Mouse (Mus musculus) CH12.LX (cell line): ENCODE measurements around the gene Olfr685. TPM values are rescaled to one million over a fixed set of nuclear protein-coding genes. Genes with fewer than 3 reads are reported as not detected.

Experiments used
- DNase-seq: peaks from one replicate; pipeline ENCODE4 v3.0.0-alpha.2; 2013; ENCODE audit errors: extremely low read depth
- H3K27ac ChIP-seq: 2 replicates; pipeline ENCODE4 v1.5.1; 2012; ENCODE audit warnings: low read depth, mild to moderate bottlenecking, control low read depth, moderate library complexity; ENCODE audit not compliant: insufficient read depth
- H3K27me3 ChIP-seq: replicated peaks from 2 replicates; pipeline ENCODE3; 2012; ENCODE audit warnings: inconsistent platforms
- H3K36me3 ChIP-seq, 2 experiments: replicated peaks in 1 of 2; 2 replicates each; pipeline versions ENCODE3 to v1.6.1; 2012; ENCODE audit warnings: inconsistent platforms in 1 of 2, low read length in 1 of 2, mild to moderate bottlenecking in 1 of 2, mixed read lengths in 1 of 2, moderate library complexity in 1 of 2; ENCODE audit not compliant: control insufficient read depth in 1 of 2, insufficient read depth in 1 of 2
- H3K4me1 ChIP-seq, 2 experiments: 2 replicates each; pipeline ENCODE4 v1.6.1; 2012; ENCODE audit warnings: inconsistent platforms in 1 of 2, moderate library complexity in 1 of 2; ENCODE audit not compliant: insufficient read depth in 2 of 2, control insufficient read depth in 1 of 2
- H3K4me2 ChIP-seq: 2 replicates; pipeline ENCODE4 v1.6.1; 2012; ENCODE audit warnings: low read depth, mild to moderate bottlenecking, control low read depth; ENCODE audit not compliant: poor library complexity, insufficient read depth, severe bottlenecking
- H3K4me3 ChIP-seq, 3 experiments: fragments of 150-350 bp in 1 of 3; sonication (generic) in 1 of 3; replicated peaks in 1 of 3; 2 replicates each; pipeline versions ENCODE3 to v1.5.1; 2011 to 2012; ENCODE audit warnings: low read depth in 2 of 3, low read length in 2 of 3, mild to moderate bottlenecking in 2 of 3, moderate library complexity in 2 of 3, control low read depth in 1 of 3, improper control_type of control experiment in 1 of 3, inconsistent platforms in 1 of 3, mixed read lengths in 1 of 3; ENCODE audit not compliant: poor library complexity in 1 of 3
- H3K79me2 ChIP-seq: replicated peaks from 2 replicates; pipeline ENCODE4 v1.6.1; 2012; ENCODE audit warnings: mild to moderate bottlenecking, moderate library complexity; ENCODE audit not compliant: control insufficient read depth, poor library complexity, insufficient read depth, severe bottlenecking; ENCODE audit errors: extremely low read depth
- H3K9ac ChIP-seq: 2 replicates; pipeline ENCODE4 v1.6.1; 2012; ENCODE audit warnings: low read depth, mild to moderate bottlenecking, control low read depth, moderate library complexity; ENCODE audit not compliant: insufficient read depth
- H3K9me3 ChIP-seq: replicated peaks from 2 replicates; pipeline ENCODE3; 2012; ENCODE audit warnings: low read length, inconsistent platforms, mixed read lengths
- BHLHE40 ChIP-seq: IDR thresholded peaks from 2 replicates; pipeline ENCODE4 v1.6.1; 2011; ENCODE audit warnings: mild to moderate bottlenecking, low read depth, low read length, improper control_type of control experiment
- CTCF ChIP-seq, 2 experiments: IDR thresholded peaks in 1 of 2; conservative IDR thresholded peaks in 1 of 2; 2 replicates each; pipeline ENCODE4 v1.5.1; 2011 to 2012; ENCODE audit warnings: low read depth in 2 of 2, low read length in 2 of 2, improper control_type of control experiment in 1 of 2, inconsistent platforms in 1 of 2, mild to moderate bottlenecking in 1 of 2, moderate library complexity in 1 of 2
- ELF1 ChIP-seq: IDR thresholded peaks from 2 replicates; pipeline ENCODE4 v1.6.1; 2014; ENCODE audit warnings: low read depth, mild to moderate bottlenecking, inconsistent platforms, low read length, improper control_type of control experiment
- GABPA ChIP-seq: IDR thresholded peaks from 2 replicates; pipeline ENCODE4 v1.6.1; 2012; ENCODE audit warnings: low read depth, low read length, improper control_type of control experiment, inconsistent platforms; ENCODE audit not compliant: insufficient replicate concordance
- HCFC1 ChIP-seq: IDR thresholded peaks from 2 replicates; pipeline ENCODE4 v1.6.1; 2012; ENCODE audit warnings: low read depth, mild to moderate bottlenecking, inconsistent platforms, low read length, improper control_type of control experiment
- JUND ChIP-seq: conservative IDR thresholded peaks from 2 replicates; pipeline ENCODE4 v1.6.1; 2011; ENCODE audit warnings: low read depth, low read length, improper control_type of control experiment
- MYC ChIP-seq: IDR thresholded peaks from 2 replicates; pipeline ENCODE4 v1.6.1; 2011; ENCODE audit warnings: low read depth, mild to moderate bottlenecking, improper control_type of control experiment, low read length
- NELFE ChIP-seq: IDR thresholded peaks from 2 replicates; pipeline ENCODE4 v1.6.1; 2011; ENCODE audit warnings: low read depth, low read length, improper control_type of control experiment
- PAX5 ChIP-seq: IDR thresholded peaks from 2 replicates; pipeline ENCODE4 v1.6.1; 2012; ENCODE audit warnings: low read length, inconsistent platforms, mixed read lengths
- POLR2A ChIP-seq: IDR thresholded peaks from 2 replicates; pipeline ENCODE4 v1.6.1; 2011; ENCODE audit warnings: low read depth, mild to moderate bottlenecking, improper control_type of control experiment, low read length
- POLR2AphosphoS2 ChIP-seq: IDR thresholded peaks from 2 replicates; pipeline ENCODE4 v1.6.1; 2011; ENCODE audit warnings: low read depth, low read length, improper control_type of control experiment
- RAD21 ChIP-seq: IDR thresholded peaks from 2 replicates; pipeline ENCODE4 v1.6.1; 2011; ENCODE audit warnings: low read depth, mild to moderate bottlenecking, low read length, improper control_type of control experiment, moderate library complexity
- SMC3 ChIP-seq: IDR thresholded peaks from 2 replicates; pipeline ENCODE4 v1.6.1; 2011; ENCODE audit warnings: low read depth, low read length, improper control_type of control experiment
- UBTF ChIP-seq: IDR thresholded peaks from 2 replicates; pipeline ENCODE4 v1.6.1; 2012; ENCODE audit warnings: low read depth, mild to moderate bottlenecking, inconsistent platforms, low read length, improper control_type of control experiment, moderate library complexity
- USF2 ChIP-seq: conservative IDR thresholded peaks from 2 replicates; pipeline ENCODE4 v1.6.1; 2011; ENCODE audit warnings: low read depth, low read length, improper control_type of control experiment
- ZC3H11A ChIP-seq: IDR thresholded peaks from 2 replicates; pipeline ENCODE4 v1.6.1; 2012; ENCODE audit warnings: low read depth, mild to moderate bottlenecking, inconsistent platforms, low read length, improper control_type of control experiment
- ZMIZ1 ChIP-seq: IDR thresholded peaks from 2 replicates; pipeline ENCODE4 v1.6.1; 2012; ENCODE audit warnings: low read depth, mild to moderate bottlenecking, inconsistent platforms, low read length, improper control_type of control experiment
- ZNF384 ChIP-seq: IDR thresholded peaks from 2 replicates; pipeline ENCODE4 v1.6.1; 2012; ENCODE audit warnings: low read depth, low read length, improper control_type of control experiment, inconsistent platforms
- dilution Hi-C: fragments of 300-500 bp; cut with MboI; formaldehyde crosslinking; loops from 2 replicates; pipeline ENCODE4 v1.14.3; 2020; ENCODE audit warnings: low sequenced_read_pairs; ENCODE audit not compliant: extremely low pct_unique_long_range_greater_than_20kb, extremely low pct_ligation_motif_present
- in situ Hi-C: fragments of 300-500 bp; cut with MboI; formaldehyde crosslinking; loops from 3 replicates; pipeline ENCODE4 v1.14.3; 2019; ENCODE audit warnings: low sequenced_read_pairs, low pct_ligation_motif_present, low pct_unique_long_range_greater_than_20kb, mixed read lengths
- polyA plus RNA-seq: library from polyadenylated mRNA; unstranded; fragments of >175 nt; gene quantifications from 2 replicates; pipeline ENCODE4 v1.2.1, GENCODE M21; 2012; ENCODE audit warnings: low read depth; ENCODE audit not compliant: insufficient read length
- total RNA-seq, 2 experiments: library from RNA; depleted of rRNA; stranded (reverse); fragments of 300-350 nt in 1 of 2; fragments of >200 nt in 1 of 2; gene quantifications; 2 replicates each; pipeline ENCODE4 v1.2.3; 2012 to 2014

Olfr685 gene
- total RNA-seq (2012; rRNA removed) = not detected in 2 replicates
- not detected in 2 replicates for total RNA-seq (2014; rRNA removed)
- not detected in 2 replicates for polyA plus RNA-seq

GRCm38 (mm10) chr7:105185912-105186311, at the start of gene Olfr685:
Gene Olfr685, minus strand, starts transcription at chr7:105186012.
- dilution Hi-C loops (no loop called here), in situ Hi-C loops (no loop called here)
- no peak within 1 kb of the TSS for H3K4me3 ChIP-seq
- DNase-seq = no peak
- H3K4me2 ChIP-seq = no peak within 1 kb of the TSS
- H3K27ac ChIP-seq = no peak within 1 kb of the TSS
- no peaks in the 10 kb centered on the region for H3K27me3 ChIP-seq
- no peaks in the 10 kb centered on the region for H3K4me1 ChIP-seq
- no peaks in the 10 kb centered on the region for H3K9me3 ChIP-seq
- no peaks in the 10 kb centered on the region for H3K36me3 ChIP-seq
- H3K9ac ChIP-seq = no peak within 1 kb of the TSS
- no peaks in the 10 kb centered on the region for H3K79me2 ChIP-seq
- TF ChIP-seq UBTF (no peak), GABPA (no peak), HCFC1 (no peak), POLR2AphosphoS2 (no peak), JUND (no peak), ZMIZ1 (no peak), SMC3 (no peak)

GRCm38 (mm10) chr7:105229386-105229785, 43.6 kb upstream of the Olfr685 start:
- TF ChIP-seq BHLHE40 (no peak), USF2 (no peak), POLR2A (no peak), NELFE (no peak), POLR2AphosphoS2 (no peak), RAD21 (no peak), ELF1 (no peak), ZNF384 (no peak)
- no peaks in the 10 kb centered on the region for H3K79me2 ChIP-seq
- no peak overlapping the region for H3K4me3 ChIP-seq
- dilution Hi-C loops (no loop called here), in situ Hi-C loops (no loop called here)
- no peak overlapping the region for H3K9ac ChIP-seq
- no peak overlapping the region for H3K27ac ChIP-seq
- H3K9me3 ChIP-seq = no peaks in the 10 kb centered on the region
- H3K27me3 ChIP-seq = no peaks in the 10 kb centered on the region
- no peak overlapping the region for H3K4me2 ChIP-seq
- DNase-seq = no peak
- H3K4me1 ChIP-seq = no peaks in the 10 kb centered on the region
- H3K36me3 ChIP-seq = no peaks in the 10 kb centered on the region

- no peaks in the 10 kb centered on the region for H3K9me3 ChIP-seq
These were observed 42.3 kb upstream of the Olfr685 start for GRCm38 (mm10) chr7:105228138-105228537.

More at GRCm38 (mm10) chr7:105228138-105228537, 42.3 kb upstream of the Olfr685 start:
- H3K4me1 ChIP-seq = no peaks in the 10 kb centered on the region
- dilution Hi-C loops = no loop called here
- no peaks in the 10 kb centered on the region for H3K79me2 ChIP-seq
- H3K4me3 ChIP-seq = no peak overlapping the region
- no peak overlapping the region for H3K4me2 ChIP-seq
- TF ChIP-seq ZMIZ1 (no peak), CTCF (conservative IDR thresholded peaks at IDR 0.05 in 1 of 2, IDR thresholded peaks at IDR 0.05 in 1 of 2; ENCODE audit: low read depth in 2 of 2, low read length in 2 of 2) (no peak), MYC (no peak), UBTF (no peak), JUND (no peak), ZC3H11A (no peak), PAX5 (no peak), GABPA (no peak)
- no peak overlapping the region for H3K9ac ChIP-seq
- no peak overlapping the region for H3K27ac ChIP-seq
- no peaks in the 10 kb centered on the region for H3K36me3 ChIP-seq
- no peaks in the 10 kb centered on the region for H3K27me3 ChIP-seq
- DNase-seq = no peak
- in situ Hi-C loops = no loop called here
